Mouse (Mus musculus) midbrain, embryonic 12.5 days (tissue): ENCODE measurements around the gene Exoc6b. TPM values are rescaled to one million over a fixed set of nuclear protein-coding genes. Genes with fewer than 3 reads are reported as not detected.
A peak's percentile ranks its signal among the peaks of the same experiment; 100 is the strongest.

Experiments used
- ATAC-seq: fragments of 200-750 bp; cut with Nextera tagmentation; 2 replicates; pipeline ENCODE4 v1.8.0; 2017; ENCODE audit warnings: low read depth, moderate TSS enrichment, moderate library complexity; ENCODE audit not compliant: low FRiP score
- H3K27ac ChIP-seq: fragments of 300-500 bp; sonication (generic); replicated peaks from 2 replicates; pipeline ENCODE4 v1.5.1; 2016; ENCODE audit warnings: mild to moderate bottlenecking
- H3K27me3 ChIP-seq: fragments of 300-500 bp; sonication (generic); 2 replicates; pipeline ENCODE4 v1.6.1; 2016; ENCODE audit warnings: mild to moderate bottlenecking
- H3K36me3 ChIP-seq: fragments of 300-500 bp; sonication (generic); 2 replicates; pipeline ENCODE4 v1.6.1; 2016
- H3K4me1 ChIP-seq: fragments of 300-500 bp; sonication (generic); 2 replicates; pipeline ENCODE4 v1.6.1; 2016
- H3K4me2 ChIP-seq: fragments of 300-500 bp; sonication (generic); replicated peaks from 2 replicates; pipeline ENCODE4 v1.6.1; 2016; ENCODE audit warnings: mild to moderate bottlenecking, moderate library complexity
- H3K4me3 ChIP-seq: fragments of 300-500 bp; sonication (generic); 2 replicates; pipeline ENCODE4 v1.5.1; 2016; ENCODE audit warnings: mild to moderate bottlenecking
- H3K9ac ChIP-seq: fragments of 300-500 bp; sonication (generic); replicated peaks from 2 replicates; pipeline ENCODE4 v1.6.1; 2016; ENCODE audit warnings: mild to moderate bottlenecking, moderate library complexity
- H3K9me3 ChIP-seq: fragments of 300-500 bp; sonication (generic); 2 replicates; pipeline ENCODE4 v1.6.1; 2016; ENCODE audit warnings: mild to moderate bottlenecking
- whole genome bisulfite sequencing: fragments of 180-500 bp; shearing (Covaris S2); methylation state at CpG from one replicate; pipeline ENCODE4 v1.1.7; 2016; 5-methylcytosine and 5-hydroxymethylcytosine counted together
- polyA plus RNA-seq: library from polyadenylated mRNA; unstranded; fragments of >200 nt; fragmentation: Nextera tagmentation; extraction: Ambion mirVana; gene quantifications from 2 replicates; pipeline ENCODE4 v1.2.1, GENCODE M21; 2016

Exoc6b gene
- polyA plus RNA-seq, 1 experiment from 2014 or later: 47.7 TPM

GRCm38 (mm10) chr6:84585686-84586300, 483.5 kb downstream of the Exoc6b start:
- H3K4me3 ChIP-seq: peak overlapping the region; percentile 49
- H3K36me3 ChIP-seq: no peaks in the 10 kb centered on the region
- no peak for ATAC-seq
- no peak overlapping the region for H3K27ac ChIP-seq
- peak overlapping the region; percentile 87 for H3K4me2 ChIP-seq
- no peaks in the 10 kb centered on the region for H3K9me3 ChIP-seq
- H3K9ac ChIP-seq: peak overlapping the region; percentile 39; the same call in 1 of the 2 replicates
- under 1% methylated on average over 37 of the region's 37 CpGs for WGBS
- peaks cover 100% of the 10 kb centered on the region for H3K27me3 ChIP-seq
- H3K4me1 ChIP-seq: peaks cover 74% of the 10 kb centered on the region

- no peak for ATAC-seq
- H3K4me2 ChIP-seq: peak overlapping the region; percentile 87
- no peak overlapping the region for H3K27ac ChIP-seq
- peak overlapping the region; percentile 39; the same call in 1 of the 2 replicates for H3K9ac ChIP-seq
- peaks cover 100% of the 10 kb centered on the region for H3K27me3 ChIP-seq
- peaks cover 73% of the 10 kb centered on the region for H3K4me1 ChIP-seq
- H3K36me3 ChIP-seq: no peaks in the 10 kb centered on the region
- peak overlapping the region; percentile 49 for H3K4me3 ChIP-seq
- no peaks in the 10 kb centered on the region for H3K9me3 ChIP-seq
- under 1% methylated on average over 66 of the region's 66 CpGs for WGBS
Observed at GRCm38 (mm10) chr6:84584783-84585685, 484.3 kb downstream of the Exoc6b start.

GRCm38 (mm10) chr6:84583841-84584782, 485.2 kb downstream of the Exoc6b start:
- no peaks in the 10 kb centered on the region for H3K36me3 ChIP-seq
- no peak overlapping the region for H3K27ac ChIP-seq
- ATAC-seq: 0 out of 2 replicates have a peak, but pooled peaks have one; percentile 39
- peak overlapping the region; percentile 21 for H3K9ac ChIP-seq
- WGBS: under 1% methylated on average over 48 of the region's 48 CpGs
- peaks cover 64% of the 10 kb centered on the region for H3K4me1 ChIP-seq
- no peaks in the 10 kb centered on the region for H3K9me3 ChIP-seq
- H3K27me3 ChIP-seq: peaks cover 100% of the 10 kb centered on the region
- peak overlapping the region; percentile 49 for H3K4me3 ChIP-seq
- H3K4me2 ChIP-seq: peak overlapping the region; percentile 87

GRCm38 (mm10) chr6:84583371-84583770, 485.9 kb downstream of the Exoc6b start:
- Histone ChIP-seq H3K27ac (no peak overlapping the region), H3K4me1 (peaks cover 57% of the 10 kb centered on the region), H3K9ac (peak overlapping the region; percentile 21; the same call in 1 of the 2 replicates), H3K36me3 (no peaks in the 10 kb centered on the region), H3K4me3 (peak overlapping the region; percentile 49), H3K9me3 (no peaks in the 10 kb centered on the region), H3K4me2 (peak overlapping the region; percentile 87), H3K27me3 (peaks cover 100% of the 10 kb centered on the region)
- 0% methylated on average over 26 of the region's 26 CpGs for WGBS
- ATAC-seq: peak; percentile 17; the same call in 1 of the 2 replicates

- Histone ChIP-seq H3K4me3 (no peak overlapping the region), H3K4me1 (peaks cover 51% of the 10 kb centered on the region)
Observed at GRCm38 (mm10) chr6:84582826-84583225, 486.5 kb downstream of the Exoc6b start.

GRCm38 (mm10) chr6:84581833-84582445, 487.4 kb downstream of the Exoc6b start:
- peaks cover 99% of the 10 kb centered on the region for H3K27me3 ChIP-seq
- no peak for ATAC-seq
- no peak overlapping the region for H3K4me3 ChIP-seq
- H3K27ac ChIP-seq: no peak overlapping the region
- 70% methylated on average over 9 of the region's 9 CpGs for WGBS
- no peak overlapping the region for H3K4me2 ChIP-seq
- peaks cover 42% of the 10 kb centered on the region for H3K4me1 ChIP-seq
- no peaks in the 10 kb centered on the region for H3K36me3 ChIP-seq
- H3K9me3 ChIP-seq: no peaks in the 10 kb centered on the region
- H3K9ac ChIP-seq: no peak overlapping the region

More at GRCm38 (mm10) chr6:84582826-84583225, 486.5 kb downstream of the Exoc6b start:
- no peak overlapping the region for H3K27ac ChIP-seq
- H3K36me3 ChIP-seq: no peaks in the 10 kb centered on the region
- ATAC-seq: no peak
- peaks cover 100% of the 10 kb centered on the region for H3K27me3 ChIP-seq
- H3K4me2 ChIP-seq: peak overlapping the region; percentile 87; the same call in 1 of the 2 replicates
- H3K9ac ChIP-seq: no peak overlapping the region
- WGBS: 14% methylated on average over 5 of the region's 5 CpGs
- no peaks in the 10 kb centered on the region for H3K9me3 ChIP-seq

GRCm38 (mm10) chr6:84580979-84581832, 488.1 kb downstream of the Exoc6b start:
- H3K4me3 ChIP-seq: no peak overlapping the region
- H3K4me1 ChIP-seq: peaks cover 36% of the 10 kb centered on the region
- H3K27ac ChIP-seq: no peak overlapping the region
- 54% methylated on average over 6 of the region's 6 CpGs for WGBS
- no peak overlapping the region for H3K4me2 ChIP-seq
- no peak for ATAC-seq
- no peak overlapping the region for H3K9ac ChIP-seq
- peaks cover 99% of the 10 kb centered on the region for H3K27me3 ChIP-seq
- H3K9me3 ChIP-seq: no peaks in the 10 kb centered on the region
- no peaks in the 10 kb centered on the region for H3K36me3 ChIP-seq

GRCm38 (mm10) chr6:84579508-84579907, 489.8 kb downstream of the Exoc6b start:
- no peak overlapping the region for H3K4me3 ChIP-seq
- H3K36me3 ChIP-seq: no peaks in the 10 kb centered on the region
- 68% methylated on average over 8 of the region's 8 CpGs for WGBS
- peaks cover 19% of the 10 kb centered on the region for H3K4me1 ChIP-seq
- ATAC-seq: no peak
- no peak overlapping the region for H3K27ac ChIP-seq
- peaks cover 99% of the 10 kb centered on the region for H3K27me3 ChIP-seq
- no peak overlapping the region for H3K9ac ChIP-seq
- H3K9me3 ChIP-seq: no peaks in the 10 kb centered on the region
- H3K4me2 ChIP-seq: no peak overlapping the region

- Histone ChIP-seq H3K4me1 (peaks cover 17% of the 10 kb centered on the region), H3K4me2 (no peak overlapping the region), H3K27ac (no peak overlapping the region), H3K4me3 (no peak overlapping the region), H3K36me3 (no peaks in the 10 kb centered on the region), H3K27me3 (peaks cover 99% of the 10 kb centered on the region), H3K9me3 (no peaks in the 10 kb centered on the region), H3K9ac (no peak overlapping the region)
- WGBS: 6% methylated on average over 5 of the region's 5 CpGs
- ATAC-seq: no peak
Observed at GRCm38 (mm10) chr6:84578928-84579327, 490.4 kb downstream of the Exoc6b start.

GRCm38 (mm10) chr6:84577898-84578297, 491.4 kb downstream of the Exoc6b start:
- Histone ChIP-seq H3K9me3 (no peaks in the 10 kb centered on the region), H3K4me1 (peaks cover 7% of the 10 kb centered on the region), H3K36me3 (no peaks in the 10 kb centered on the region), H3K9ac (no peak overlapping the region), H3K4me2 (no peak overlapping the region), H3K27me3 (peaks cover 96% of the 10 kb centered on the region), H3K27ac (no peak overlapping the region), H3K4me3 (no peak overlapping the region)
- WGBS: 71% methylated on average over 4 of the region's 4 CpGs
- no peak for ATAC-seq
